Mouse (Mus musculus) frontal cortex, adult 2 months (tissue): ENCODE measurements around the gene Pgap2. TPM values are rescaled to one million over a fixed set of nuclear protein-coding genes. Genes with fewer than 3 reads are reported as not detected.
"Not testable (repeated sequence)": the region's sequence is repeated elsewhere in the genome, so short reads cannot be mapped to it uniquely, and the experiment has no call there.

Source experiments
- DNase-seq, 2 experiments: peaks; one replicate each; pipeline ENCODE4 v3.0.0; 2022; ENCODE audit warnings: low spot score in 1 of 2; ENCODE audit errors: extremely low spot score in 1 of 2
- polyA plus RNA-seq: library from polyadenylated mRNA; depleted of rRNA; stranded (reverse); fragments of >200 nt; gene quantifications from 2 replicates; pipeline ENCODE4 v1.2.3, GENCODE M21; 2012; rRNA removed

The Pgap2 gene
- polyA plus RNA-seq, 1 experiment: 26.0 TPM

GRCm38 (mm10) chr7:102260518-102260917, 50.5 kb downstream of the Pgap2 start:
- no peak for DNase-seq

GRCm38 (mm10) chr7:102263020-102263419, 53.0 kb downstream of the Pgap2 start:
- no peak for DNase-seq

DNA sequence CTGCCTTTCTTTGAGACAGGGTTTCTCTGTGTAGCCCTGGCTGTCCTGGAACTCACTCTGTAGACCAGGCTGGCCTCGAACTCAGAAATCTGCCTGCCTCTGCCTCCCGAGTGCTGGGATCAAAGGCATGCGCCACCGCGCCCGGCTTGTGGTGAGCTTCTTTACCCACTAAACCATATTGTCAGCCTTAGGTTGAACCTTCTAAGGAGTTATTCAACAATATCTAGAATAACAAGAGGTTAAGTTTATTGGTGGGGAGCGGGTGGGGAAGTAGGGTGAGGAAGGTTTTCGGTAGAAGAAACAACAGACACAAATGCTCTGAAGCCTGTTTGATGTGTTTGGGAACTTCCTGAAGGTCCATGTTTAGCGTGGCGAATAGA, 56.0 kb downstream of the Pgap2 start:
- not testable (repeated sequence) for DNase-seq

GRCm38 (mm10) chr7:102266401-102267042, 56.5 kb downstream of the Pgap2 start:
- no peak for DNase-seq

GRCm38 (mm10) chr7:102267113-102267579, 57.1 kb downstream of the Pgap2 start:
- peak; percentile 82 to 98 for DNase-seq

GRCm38 (mm10) chr7:102267601-102268394, 57.8 kb downstream of the Pgap2 start, which contains the start of gene Stim1:
TSS of gene Stim1 (plus strand) at chr7:102267806.
- DNase-seq: peak in 1 of 2 experiments; percentile 43

DNA sequence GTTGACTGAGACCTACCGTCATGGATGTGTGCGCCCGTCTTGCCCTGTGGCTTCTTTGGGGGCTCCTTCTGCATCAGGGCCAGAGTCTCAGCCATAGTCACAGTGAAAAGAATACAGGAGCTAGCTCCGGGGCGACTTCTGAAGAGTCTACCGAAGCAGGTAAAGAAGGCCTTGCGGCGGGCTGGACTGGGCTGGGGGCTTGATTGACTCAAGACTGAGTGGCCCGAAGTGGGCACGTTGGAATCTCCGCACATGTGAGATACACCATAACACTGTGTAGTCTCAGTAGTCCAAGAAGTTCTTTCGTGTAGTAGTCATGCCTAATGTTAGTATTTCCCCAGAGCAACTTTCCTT, 58.4 kb downstream of the Pgap2 start:
- no peak for DNase-seq

DNA sequence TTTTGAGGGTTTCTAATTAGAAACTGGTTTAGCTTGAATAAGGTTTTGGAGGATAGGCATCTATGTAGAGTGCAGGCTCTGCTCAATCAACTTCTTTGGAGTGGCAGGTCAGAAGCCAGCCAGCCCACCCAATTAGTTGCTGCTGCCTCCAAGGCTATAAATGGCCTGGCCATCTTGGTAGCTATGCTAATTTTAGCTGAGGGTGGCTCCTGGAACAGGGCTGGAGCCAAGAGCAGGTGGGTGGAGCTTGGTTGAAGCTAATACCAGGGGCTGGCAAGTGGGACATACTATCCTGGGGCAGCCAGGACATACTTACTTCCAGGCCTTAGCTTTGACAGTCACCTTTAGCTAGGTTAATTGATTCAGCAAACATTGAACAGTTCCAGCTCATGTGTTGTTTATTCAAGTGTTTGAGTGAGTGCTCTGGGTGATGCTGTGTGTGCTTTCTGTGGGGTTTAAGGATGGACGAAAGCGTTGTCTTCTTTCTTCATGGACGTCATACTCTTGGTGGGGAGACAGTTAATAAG, 62.5 kb downstream of the Pgap2 start:
- DNase-seq: no peak

- DNase-seq: no peak
Measured at GRCm38 (mm10) chr7:102281403-102281802, 71.4 kb downstream of the Pgap2 start.

DNA sequence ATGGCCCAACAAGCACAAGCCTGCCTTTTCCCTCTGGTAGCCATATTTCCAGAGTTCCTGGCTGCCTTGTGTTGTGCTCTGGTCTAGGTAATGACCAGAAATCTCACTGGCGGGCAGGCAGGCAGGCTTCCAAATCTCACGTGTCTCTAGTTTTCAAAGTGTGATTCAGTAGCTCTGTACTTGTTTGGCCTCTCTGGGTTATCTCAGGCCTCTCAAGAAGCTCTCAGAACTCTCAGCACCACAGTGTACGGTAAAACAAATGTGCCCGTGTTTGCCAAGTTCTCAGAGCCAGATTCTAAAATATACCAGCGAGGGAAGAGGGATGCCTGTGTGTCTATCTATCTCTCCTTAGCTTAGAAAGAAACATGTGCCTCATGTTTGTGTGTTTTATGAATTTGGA, 72.3 kb downstream of the Pgap2 start:
- DNase-seq: peak in 1 of 2 experiments; percentile 15

Other genes starting within 250 kb of the Pgap2 start
- gene Il18bp, start 191.5 kb upstream of the Pgap2 start, polyA plus RNA-seq: 14.1 and 14.4 TPM in 2 replicates
- gene Rnf121, start 144.7 kb upstream of the Pgap2 start, polyA plus RNA-seq: 56.4 and 67.1 TPM in 2 replicates
- 36.2 and 42.7 TPM in 2 replicates for gene Xndc1, start 144.7 kb upstream of the Pgap2 start, polyA plus RNA-seq
- 3.9 and 4.3 TPM in 2 replicates for gene Xntrpc, start 144.5 kb upstream of the Pgap2 start, polyA plus RNA-seq
- 1.8 and 2.0 TPM in 2 replicates for gene Trpc2, start 127.1 kb upstream of the Pgap2 start, polyA plus RNA-seq
- gene Art1, start 108.5 kb upstream of the Pgap2 start, polyA plus RNA-seq: 0.12 and 0.13 TPM in 2 replicates
- gene Art5, start 100.7 kb upstream of the Pgap2 start, polyA plus RNA-seq: 0.34 and 0.50 TPM in 2 replicates
- 8.6 and 10.8 TPM in 2 replicates for gene Chrna10, start 93.4 kb upstream of the Pgap2 start, polyA plus RNA-seq
- 18.8 and 19.7 TPM in 2 replicates for gene Nup98, start within 50 bp of the Pgap2 start, polyA plus RNA-seq
- gene Rhog, start 45.8 kb downstream of the Pgap2 start, polyA plus RNA-seq: 35.8 and 41.8 TPM in 2 replicates
- gene Stim1, start 57.6 kb downstream of the Pgap2 start, polyA plus RNA-seq: 78.3 and 82.5 TPM in 2 replicates
- gene Rrm1, start 231.5 kb downstream of the Pgap2 start, polyA plus RNA-seq: 12.6 and 16.6 TPM in 2 replicates